Mouse (Mus musculus) cerebellum, adult 11 months (tissue): ENCODE measurements around the gene Olfr818.
"Not testable (repeated sequence)": the region's sequence is repeated elsewhere in the genome, so short reads cannot be mapped to it uniquely, and the experiment has no call there.

Experiments
- DNase-seq: peaks from one replicate; pipeline ENCODE4 v3.0.0; 2022

Olfr818 gene

DNA sequence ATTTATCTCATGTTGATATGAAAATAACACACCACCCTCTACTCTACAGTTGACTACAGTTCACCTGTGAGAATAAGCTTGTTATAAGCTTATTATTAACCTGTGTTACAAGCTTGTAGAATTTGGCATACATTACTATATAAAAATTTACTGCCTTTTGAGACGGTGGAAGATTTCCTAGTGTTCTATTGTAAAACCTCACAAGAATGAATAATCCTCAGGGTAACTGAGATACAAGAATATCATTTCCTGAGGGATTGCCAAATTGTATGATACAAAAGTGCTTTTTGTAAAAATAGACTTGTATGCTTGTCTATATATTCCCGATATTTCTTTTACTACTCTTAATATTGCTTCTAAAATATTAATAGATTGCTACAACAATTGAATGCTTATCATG is at the start of gene Olfr818:
Olfr818 (minus strand) TSS at position 101 of the 400 bp plus-strand sequence.
- DNase-seq = no peak

- DNase-seq = not testable (repeated sequence)
Measured at GRCm38 (mm10) chr10:129984962-129985361, 36.1 kb upstream of the Olfr818 start, which contains the start of gene Gm10310. Gm10310 (minus strand) TSS chr10:129985062.

GRCm38 (mm10) chr10:129981867-129982266 is 33.0 kb upstream of the Olfr818 start:
- not testable (repeated sequence) for DNase-seq

- not testable (repeated sequence) for DNase-seq
Measured at GRCm38 (mm10) chr10:129976040-129976439, 27.1 kb upstream of the Olfr818 start, which contains the start of gene Olfr247. Olfr247 (minus strand) TSS chr10:129976140.

DNA sequence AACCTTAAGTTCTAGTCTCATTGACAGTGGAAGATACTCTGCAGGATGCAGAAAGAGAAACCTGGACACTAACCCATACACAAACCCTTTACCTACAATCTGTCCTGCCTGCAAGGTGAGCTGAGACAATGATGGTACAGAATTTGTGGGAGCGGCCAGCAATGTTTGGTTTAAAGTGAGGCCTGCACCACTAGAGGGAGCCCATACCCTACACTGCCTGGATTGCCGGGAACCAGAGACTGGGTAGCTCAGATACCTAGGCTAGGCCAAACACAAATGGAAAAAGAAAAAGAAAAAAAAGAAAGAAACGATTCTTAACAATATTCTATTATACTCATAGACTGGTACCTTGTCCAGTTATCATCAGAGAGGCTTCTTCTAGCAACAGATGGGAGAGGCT is 24.1 kb upstream of the Olfr818 start:
- DNase-seq = not testable (repeated sequence)

GRCm38 (mm10) chr10:129967166-129967565 is 18.3 kb upstream of the Olfr818 start, which contains the start of gene Olfr819:
Olfr819 (minus strand) TSS chr10:129967266.
- DNase-seq = not testable (repeated sequence)

GRCm38 (mm10) chr10:129966232-129966631 is 17.3 kb upstream of the Olfr818 start:
- DNase-seq = not testable (repeated sequence)

DNA sequence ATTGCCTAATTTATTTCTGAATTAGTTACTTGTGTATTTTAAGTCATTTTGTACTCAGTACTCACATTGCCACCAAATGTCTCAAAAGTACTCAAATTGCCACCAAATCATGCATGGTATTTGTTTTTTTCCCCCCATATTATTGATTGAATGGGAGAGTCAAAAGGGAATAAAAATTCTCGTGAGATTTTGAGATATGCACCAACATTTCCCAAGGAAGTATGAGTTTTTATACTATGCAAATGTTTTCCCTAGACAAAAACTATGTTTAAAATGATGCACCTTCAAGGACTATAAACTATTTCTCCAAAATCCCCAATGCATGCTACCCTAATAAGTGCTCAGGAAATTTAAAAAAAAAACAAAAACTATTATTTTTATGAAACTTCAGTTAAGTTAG is 33.4 kb downstream of the Olfr818 start, which contains the start of gene Olfr816:
Olfr816 (minus strand) TSS at position 101 of the 400 bp plus-strand sequence.
- no peak for DNase-seq

DNA sequence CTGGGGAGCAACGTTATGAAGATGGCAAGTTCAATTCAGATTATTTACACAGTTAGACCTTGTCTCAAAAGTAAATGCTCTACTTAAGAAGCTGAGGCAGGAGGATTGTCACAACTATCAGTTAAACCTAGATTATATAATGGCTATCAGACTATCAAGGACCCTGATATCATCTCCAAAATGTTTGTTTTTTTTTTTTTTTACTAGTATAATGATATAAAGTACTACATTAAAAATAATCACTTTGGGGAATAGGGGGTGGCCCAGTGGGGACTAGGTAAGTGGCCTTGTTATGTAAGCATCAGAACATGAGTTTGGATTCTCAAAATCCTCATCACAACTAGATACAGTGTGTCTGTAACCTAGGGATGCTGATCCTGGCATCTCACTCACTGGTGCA is 43.1 kb downstream of the Olfr818 start, which contains the start of gene Olfr815:
Olfr815 (minus strand) TSS at position 101 of the 400 bp plus-strand sequence.
- DNase-seq = not testable (repeated sequence)
